Mouse (Mus musculus): Measurements from ENCODE around the gene Ypel4.

- TF ChIP-seq EP300 (IDR thresholded peaks at IDR 0.05) = no peak
- no peak for TF ChIP-seq CTCF (IDR thresholded peaks at IDR 0.05)
These were observed 43.8 kb downstream of the Ypel4 start for GRCm38 (mm10) chr2:84777706-84778105.

Data from lung, postnatal 0 days (tissue).